Mouse (Mus musculus) midbrain, postnatal 0 days (tissue): ENCODE data around the gene Gm10959. TPM values are rescaled to one million over a fixed set of nuclear protein-coding genes. Genes with fewer than 3 reads are reported as not detected.

Source experiments
- ATAC-seq: fragments of 200-750 bp; cut with Nextera tagmentation; 2 replicates; pipeline ENCODE4 v1.8.0; 2017; ENCODE audit warnings: moderate number of reproducible peaks, mild to moderate bottlenecking, moderate TSS enrichment, moderate library complexity; ENCODE audit not compliant: low FRiP score
- DNase-seq: peaks from one replicate; pipeline ENCODE4 v3.0.0-alpha.2; 2015; ENCODE audit warnings: low spot score
- H3K27ac ChIP-seq: fragments of 300-500 bp; sonication (generic); 2 replicates; pipeline ENCODE4 v1.5.1; 2014; ENCODE audit warnings: low read depth, mild to moderate bottlenecking, low read length, mixed read lengths
- H3K27me3 ChIP-seq: fragments of 300-500 bp; sonication (generic); 2 replicates; pipeline ENCODE4 v1.6.1; 2014; ENCODE audit warnings: low read length, control low read depth, mixed read lengths; ENCODE audit not compliant: insufficient read depth
- H3K36me3 ChIP-seq: fragments of 300-500 bp; sonication (generic); 2 replicates; pipeline ENCODE4 v1.6.1; 2014; ENCODE audit warnings: low read length, control low read depth, mixed read lengths; ENCODE audit not compliant: insufficient read depth
- H3K4me1 ChIP-seq: fragments of 300-500 bp; sonication (generic); 2 replicates; pipeline ENCODE4 v1.6.1; 2014; ENCODE audit warnings: mild to moderate bottlenecking, control low read depth, antibody characterized with exemption, low read length, mixed read lengths; ENCODE audit not compliant: insufficient read depth
- H3K4me2 ChIP-seq: fragments of 300-500 bp; sonication (generic); 2 replicates; pipeline ENCODE4 v1.6.1; 2014; ENCODE audit warnings: low read depth, mild to moderate bottlenecking, low read length, mixed read lengths; ENCODE audit not compliant: poor library complexity, severe bottlenecking
- H3K4me3 ChIP-seq: fragments of 300-500 bp; sonication (generic); 2 replicates; pipeline ENCODE4 v1.5.1; 2014; ENCODE audit warnings: low read depth, mild to moderate bottlenecking, low read length, moderate library complexity
- H3K9ac ChIP-seq: fragments of 300-500 bp; sonication (generic); replicated peaks from 2 replicates; pipeline ENCODE4 v1.6.1; 2014; ENCODE audit warnings: mild to moderate bottlenecking, low read length, moderate library complexity, mixed read lengths; ENCODE audit not compliant: poor library complexity, severe bottlenecking
- H3K9me3 ChIP-seq: fragments of 300-500 bp; sonication (generic); 2 replicates; pipeline ENCODE4 v1.6.1; 2016; ENCODE audit warnings: low read length, control low read depth
- CTCF ChIP-seq: IDR thresholded peaks from 2 replicates; pipeline ENCODE4 v1.5.1; 2016; ENCODE audit warnings: antibody characterized with exemption, mild to moderate bottlenecking
- WGBS: fragments of 180-500 bp; shearing (Covaris S2); extraction: QIAGEN DNeasy Blood & Tissue Kit; methylation state at CpG from one replicate; pipeline ENCODE4 v1.1.7; 2014; 5-methylcytosine and 5-hydroxymethylcytosine counted together
- polyA plus RNA-seq: library from polyadenylated mRNA; unstranded; fragments of >200 nt; fragmentation: Nextera tagmentation; extraction: Ambion mirVana; gene quantifications from 2 replicates; pipeline ENCODE4 v1.2.1, GENCODE M21; 2015
- total RNA-seq: library from RNA; depleted of rRNA; stranded (reverse); fragments of >200 nt; gene quantifications from 2 replicates; pipeline ENCODE4 v1.2.3, GENCODE M21; 2014

The Gm10959 gene
- total and polyA plus RNA-seq, 2 experiments from 2014 or later: not detected

- DNase-seq: no peak
- no peak overlapping the region for H3K4me2 ChIP-seq
- no peaks in the 10 kb centered on the region for H3K4me1 ChIP-seq
- no peak for ATAC-seq
- no peak overlapping the region for H3K9ac ChIP-seq
- no peaks in the 10 kb centered on the region for H3K9me3 ChIP-seq
- H3K4me3 ChIP-seq: no peak overlapping the region
- TF ChIP-seq CTCF: no peak
- WGBS: 67% methylated on average over 6 of the region's 6 CpGs
- no peaks in the 10 kb centered on the region for H3K27me3 ChIP-seq
- H3K36me3 ChIP-seq: no peaks in the 10 kb centered on the region
- H3K27ac ChIP-seq: no peak overlapping the region
These were observed 20.9 kb downstream of the Gm10959 start for GRCm38 (mm10) chr3:122898254-122898653.

DNA sequence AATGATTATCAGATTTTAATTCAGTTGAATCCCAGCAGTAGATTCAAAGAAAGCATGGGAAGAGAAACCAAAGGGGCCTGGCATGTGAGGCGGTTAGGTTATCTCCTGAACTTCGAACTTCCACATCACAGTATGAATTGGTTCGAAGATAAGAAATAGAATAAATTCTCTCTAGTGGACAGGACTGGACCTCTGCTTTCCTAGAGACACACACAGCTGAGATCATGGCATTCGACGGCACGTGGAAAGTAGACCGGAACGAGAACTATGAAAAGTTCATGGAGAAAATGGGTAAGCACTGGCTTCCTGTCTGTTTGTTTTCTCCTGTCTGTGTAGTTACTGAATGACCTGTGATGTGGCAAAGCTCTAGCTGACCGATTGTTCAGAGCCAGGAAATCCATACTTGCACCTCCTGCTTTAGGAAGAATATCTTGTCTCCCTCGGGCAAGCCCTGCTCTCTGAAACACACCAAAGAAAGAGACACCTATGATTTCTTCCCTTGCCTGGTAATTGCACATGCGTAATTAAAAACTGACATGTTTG is 23.9 kb downstream of the Gm10959 start:
- no peak overlapping the region for H3K9ac ChIP-seq
- H3K4me2 ChIP-seq: no peak overlapping the region
- no peak overlapping the region for H3K27ac ChIP-seq
- TF ChIP-seq CTCF: no peak
- H3K4me3 ChIP-seq: no peak overlapping the region
- no peaks in the 10 kb centered on the region for H3K4me1 ChIP-seq
- no peaks in the 10 kb centered on the region for H3K36me3 ChIP-seq
- H3K9me3 ChIP-seq: no peaks in the 10 kb centered on the region
- no peak for ATAC-seq
- 88% methylated on average over 11 of the region's 11 CpGs for WGBS
- no peak for DNase-seq
- no peaks in the 10 kb centered on the region for H3K27me3 ChIP-seq

- no peaks in the 10 kb centered on the region for H3K27me3 ChIP-seq
- ATAC-seq: no peak
These were observed 24.4 kb downstream of the Gm10959 start, which contains the start of gene Fabp2 for GRCm38 (mm10) chr3:122894772-122895171. TSS of gene Fabp2 (plus strand) at chr3:122895072.

DNA sequence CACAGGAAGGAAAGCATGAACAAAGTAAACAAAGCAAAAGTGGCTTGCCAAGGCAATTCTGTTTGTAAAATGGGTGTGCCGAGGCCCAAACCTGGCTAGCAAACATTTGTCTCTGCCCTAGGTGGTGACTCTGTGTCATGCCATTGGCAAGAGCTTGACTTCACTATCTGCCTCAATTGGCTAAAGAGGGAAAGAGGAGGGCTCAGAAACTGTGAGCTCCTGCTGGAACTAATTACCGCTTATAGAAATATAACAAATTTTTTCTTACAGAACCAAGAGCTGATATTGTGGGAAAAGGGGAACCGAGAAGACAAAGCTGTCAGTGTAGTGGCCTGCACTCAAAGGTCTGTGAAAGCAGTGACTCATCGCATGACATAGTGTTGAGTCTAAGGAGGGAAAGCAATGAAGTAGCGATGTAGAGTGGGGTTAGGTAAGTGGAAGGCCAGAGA is 30.8 kb downstream of the Gm10959 start:
- WGBS: 89% methylated on average over 5 of the region's 5 CpGs
- Histone ChIP-seq H3K27me3 (no peaks in the 10 kb centered on the region), H3K27ac (no peak overlapping the region), H3K36me3 (no peaks in the 10 kb centered on the region), H3K4me3 (no peak overlapping the region), H3K9me3 (no peaks in the 10 kb centered on the region), H3K9ac (no peak overlapping the region), H3K4me2 (no peak overlapping the region), H3K4me1 (no peaks in the 10 kb centered on the region)
- TF ChIP-seq CTCF: no peak
- ATAC-seq (no peak), DNase-seq (no peak)

More at GRCm38 (mm10) chr3:122894772-122895171, 24.4 kb downstream of the Gm10959 start, which contains the start of gene Fabp2:
- no peak for TF ChIP-seq CTCF
- 93% methylated on average over 3 of the region's 3 CpGs for WGBS
- Histone ChIP-seq H3K36me3 (no peaks in the 10 kb centered on the region), H3K4me1 (no peaks in the 10 kb centered on the region), H3K4me2 (no peak within 1 kb of the TSS), H3K27ac (no peak within 1 kb of the TSS), H3K4me3 (no peak within 1 kb of the TSS), H3K9ac (no peak within 1 kb of the TSS), H3K9me3 (no peaks in the 10 kb centered on the region)
- DNase-seq: no peak

DNA sequence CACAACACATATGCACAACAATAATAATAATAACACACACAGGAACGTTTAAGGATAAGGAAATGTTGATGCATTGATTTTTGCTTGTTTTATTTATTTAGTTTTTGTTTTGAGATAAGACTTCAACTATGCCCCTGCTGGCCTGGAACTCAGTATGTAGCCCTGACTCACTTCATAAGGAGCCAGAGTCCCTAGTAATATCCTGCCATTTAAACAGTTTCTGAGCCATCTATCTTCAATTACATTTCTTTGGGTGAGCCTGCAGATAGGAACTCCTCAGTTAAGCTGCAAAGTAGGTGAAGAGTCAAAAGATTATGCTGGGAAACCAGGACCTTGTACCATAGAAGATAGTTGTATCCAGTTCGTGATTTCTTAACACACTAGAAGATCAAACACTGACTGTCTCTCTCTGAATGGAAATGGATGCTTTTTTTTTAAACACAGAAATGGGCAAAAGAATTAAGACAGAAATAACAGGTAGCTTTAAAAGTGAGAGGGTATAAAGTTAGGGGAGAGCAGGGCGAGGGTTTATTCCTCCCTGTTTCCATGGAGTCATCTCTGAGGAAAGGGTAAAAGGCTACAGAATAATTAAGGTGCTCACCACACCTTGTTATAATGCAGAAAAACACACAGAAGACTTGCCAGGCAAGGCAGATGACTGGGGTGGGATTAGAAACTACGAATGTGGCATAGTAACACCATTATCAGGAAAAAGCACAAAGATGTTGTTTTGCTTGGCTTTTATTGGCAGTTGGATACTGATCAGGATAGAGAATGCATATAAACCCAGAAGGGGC is 31.5 kb downstream of the Gm10959 start:
- 74% methylated on average over 4 of the region's 4 CpGs for WGBS
- ATAC-seq (no peak), DNase-seq (no peak)
- H3K27ac ChIP-seq: no peak overlapping the region
- no peaks in the 10 kb centered on the region for H3K27me3 ChIP-seq
- no peak overlapping the region for H3K4me3 ChIP-seq
- H3K4me1 ChIP-seq: no peaks in the 10 kb centered on the region
- no peaks in the 10 kb centered on the region for H3K36me3 ChIP-seq
- no peak for TF ChIP-seq CTCF
- no peaks in the 10 kb centered on the region for H3K9me3 ChIP-seq
- no peak overlapping the region for H3K4me2 ChIP-seq
- no peak overlapping the region for H3K9ac ChIP-seq

DNA sequence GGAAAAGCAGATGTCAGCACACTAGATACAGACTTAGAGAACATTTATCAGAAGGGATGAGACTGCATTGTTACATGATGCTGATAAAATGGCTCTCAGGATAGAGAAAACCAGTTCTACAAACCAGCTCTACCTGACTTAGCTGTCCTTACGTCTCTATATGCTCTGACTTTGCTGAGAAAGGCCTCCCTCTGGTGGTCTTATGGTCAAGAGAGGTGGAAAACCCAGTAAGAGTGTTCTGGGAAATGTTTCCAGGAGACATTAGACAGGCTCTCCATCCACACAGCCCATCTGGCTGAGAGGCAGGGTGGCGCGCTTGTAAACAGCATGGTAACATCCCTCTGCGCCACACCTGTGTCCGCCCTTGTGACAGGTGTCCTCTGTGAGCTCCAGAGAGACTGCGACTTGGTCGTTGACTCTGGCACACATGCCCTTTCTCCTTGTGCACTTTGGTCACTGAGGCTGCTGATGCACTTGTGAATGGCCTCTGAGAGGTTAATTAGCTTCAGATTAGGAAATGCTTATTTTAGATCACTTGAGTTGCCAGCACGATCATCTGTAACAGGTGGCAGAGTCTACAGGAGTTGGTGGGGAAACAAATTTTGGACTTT is 40.4 kb downstream of the Gm10959 start:
- H3K9me3 ChIP-seq: no peaks in the 10 kb centered on the region
- H3K27ac ChIP-seq: no peak overlapping the region
- H3K27me3 ChIP-seq: no peaks in the 10 kb centered on the region
- no peak overlapping the region for H3K4me2 ChIP-seq
- no peak overlapping the region for H3K4me3 ChIP-seq
- no peak for ATAC-seq
- no peaks in the 10 kb centered on the region for H3K4me1 ChIP-seq
- peak; percentile 33 for TF ChIP-seq CTCF
- H3K9ac ChIP-seq: no peak overlapping the region
- WGBS: 92% methylated on average over 8 of the region's 8 CpGs
- H3K36me3 ChIP-seq: no peaks in the 10 kb centered on the region
- no peak for DNase-seq
